Mouse (Mus musculus): ENCODE results near the gene Gm572. TPM values are rescaled to one million over a fixed set of nuclear protein-coding genes. Genes with fewer than 3 reads are reported as not detected.

Gene Gm572
- total RNA-seq (2022) = not detected

- no peak for DNase-seq (ENCODE audit: low spot score in 2 of 2)
Observed at GRCm38 (mm10) chr4:148643291-148644156, at the start of gene Gm572. Gene Gm572 (plus strand): TSS chr4:148643317.

GRCm38 (mm10) chr4:148593996-148594395 is 49.1 kb upstream of the Gm572 start:
- no peak for DNase-seq (ENCODE audit: low spot score in 2 of 2)

GRCm38 (mm10) chr4:148595916-148596315 is 47.2 kb upstream of the Gm572 start:
- DNase-seq (ENCODE audit: low spot score in 2 of 2) = no peak

GRCm38 (mm10) chr4:148596731-148597130 is 46.4 kb upstream of the Gm572 start:
- no peak for DNase-seq (ENCODE audit: low spot score in 2 of 2)

GRCm38 (mm10) chr4:148598826-148599225 is 44.3 kb upstream of the Gm572 start:
- no peak for DNase-seq (ENCODE audit: low spot score in 2 of 2)

GRCm38 (mm10) chr4:148600316-148600715 is 42.8 kb upstream of the Gm572 start:
- no peak for DNase-seq (ENCODE audit: low spot score in 2 of 2)

DNA sequence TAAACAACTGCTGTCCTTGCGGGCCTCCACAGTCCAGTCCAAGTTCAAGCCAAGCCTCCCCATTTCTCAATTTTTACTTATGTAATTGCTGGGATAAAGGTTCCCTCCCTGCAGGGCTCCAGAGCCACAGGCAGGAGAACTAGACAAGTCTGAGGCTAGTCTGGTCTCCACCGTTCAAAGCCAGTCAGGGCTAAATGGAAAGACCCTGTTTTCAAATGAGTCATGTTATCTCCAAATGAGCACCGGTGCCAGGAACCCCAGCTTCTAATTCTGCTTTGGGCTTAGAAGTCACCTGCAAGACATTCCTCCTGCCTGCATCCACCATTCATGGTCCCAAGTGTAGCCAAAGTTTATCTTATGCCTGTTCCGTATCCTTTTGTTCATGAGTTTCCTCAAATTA is 41.2 kb upstream of the Gm572 start:
- no peak for DNase-seq (ENCODE audit: low spot score in 2 of 2)

DNA sequence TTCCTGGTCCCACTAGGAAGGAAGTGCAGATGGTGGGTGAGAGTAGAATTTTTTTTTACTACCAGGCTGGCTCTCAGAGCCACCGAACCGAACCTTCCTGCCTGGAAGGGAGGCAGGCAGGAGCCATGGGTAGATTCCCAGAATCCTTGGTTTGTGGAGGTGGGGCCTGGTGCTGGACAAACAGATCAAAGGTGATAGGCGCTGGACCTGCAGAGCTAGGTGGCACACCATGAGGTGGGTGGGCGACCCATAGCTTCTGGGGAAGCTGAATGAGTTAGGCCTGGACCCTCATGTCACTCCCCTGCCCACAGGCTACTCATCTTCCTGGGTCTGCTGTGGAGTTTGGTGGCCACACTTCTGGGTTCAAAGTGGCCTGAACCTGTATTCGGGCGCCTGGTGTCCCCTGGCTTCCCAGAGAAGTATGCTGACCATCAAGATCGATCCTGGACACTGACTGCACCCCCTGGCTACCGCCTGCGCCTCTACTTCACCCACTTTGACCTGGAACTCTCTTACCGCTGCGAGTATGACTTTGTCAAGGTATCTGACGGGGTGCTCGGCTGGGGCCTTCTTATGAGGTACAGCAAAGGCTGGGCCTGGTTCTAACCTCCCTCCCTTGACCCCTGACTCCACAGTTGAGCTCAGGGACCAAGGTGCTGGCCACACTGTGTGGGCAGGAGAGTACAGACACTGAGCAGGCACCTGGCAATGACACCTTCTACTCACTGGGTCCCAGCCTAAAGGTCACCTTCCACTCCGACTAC is 40.6 kb upstream of the Gm572 start, which contains the start of gene Masp2:
Gene Masp2 (plus strand): TSS at position 198 of the 764 bp plus-strand sequence.
- DNase-seq (ENCODE audit: low spot score in 2 of 2) = no peak

- no peak for DNase-seq (ENCODE audit: low spot score in 2 of 2)
Observed at GRCm38 (mm10) chr4:148603376-148604139, 39.6 kb upstream of the Gm572 start.

- DNase-seq (ENCODE audit: low spot score in 2 of 2) = peak; percentile 56 to 61
Observed at GRCm38 (mm10) chr4:148604141-148604540, 39.0 kb upstream of the Gm572 start.

GRCm38 (mm10) chr4:148604541-148605165 is 38.5 kb upstream of the Gm572 start:
- peak in 1 of 2 experiments; percentile 63 for DNase-seq (ENCODE audit: low spot score in 2 of 2)

- peak in 1 of 2 experiments; percentile 70 for DNase-seq (ENCODE audit: low spot score in 2 of 2)
Observed at GRCm38 (mm10) chr4:148607758-148608157, 35.4 kb upstream of the Gm572 start.

GRCm38 (mm10) chr4:148609805-148610204 is 33.3 kb upstream of the Gm572 start:
- no peak for DNase-seq (ENCODE audit: low spot score in 2 of 2)

DNA sequence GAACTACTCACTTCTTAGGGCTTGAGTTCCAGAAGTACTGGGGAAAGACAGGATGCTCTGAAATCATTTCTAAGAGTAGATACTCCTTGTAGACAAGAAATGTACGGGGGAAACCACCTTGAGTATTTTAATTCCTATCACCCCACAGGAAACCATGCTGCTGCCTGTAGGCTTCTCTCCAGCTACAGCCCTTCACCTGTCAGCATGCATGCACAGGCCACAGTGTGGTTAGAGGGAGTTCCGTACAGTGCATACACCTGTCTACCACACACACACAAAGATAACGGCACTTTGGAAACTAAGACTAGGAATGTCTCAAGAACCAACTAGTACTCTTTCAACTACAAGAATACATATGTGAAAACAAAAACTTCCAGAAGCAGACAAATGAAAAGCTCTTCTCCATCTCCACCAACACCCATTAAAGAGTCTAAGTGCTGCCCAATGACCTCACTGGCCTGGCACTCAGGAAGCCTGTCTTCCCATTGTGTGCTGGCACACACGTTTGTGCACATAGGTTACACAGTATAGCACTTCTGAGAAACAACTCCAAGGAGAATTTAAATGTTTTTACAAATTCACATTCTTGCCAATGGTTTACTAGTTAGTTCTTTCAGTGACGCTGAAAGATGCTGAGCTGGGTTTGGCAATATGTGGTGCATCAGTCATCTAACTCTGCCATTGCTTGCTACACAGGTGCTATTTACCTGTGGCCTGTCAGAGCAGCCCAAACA is 32.3 kb upstream of the Gm572 start:
- no peak for DNase-seq (ENCODE audit: low spot score in 2 of 2)

DNA sequence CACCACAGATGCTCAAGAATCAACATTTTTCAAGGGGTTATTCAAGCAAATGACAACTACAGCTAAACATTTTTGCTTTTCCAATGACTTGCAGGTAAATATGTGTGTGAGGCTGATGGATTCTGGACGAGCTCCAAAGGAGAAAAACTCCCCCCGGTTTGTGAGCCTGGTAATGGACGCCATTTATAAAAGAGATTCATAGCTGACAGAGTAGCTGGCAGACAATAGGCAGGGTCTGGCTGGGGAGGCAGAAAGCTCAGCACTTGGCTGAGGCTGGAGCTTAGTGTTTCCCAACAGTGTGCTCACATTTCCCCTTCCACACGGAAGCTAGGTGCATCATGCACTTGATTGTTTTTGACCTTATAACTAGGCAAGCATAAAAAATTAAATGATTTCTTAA is 30.6 kb upstream of the Gm572 start:
- no peak for DNase-seq (ENCODE audit: low spot score in 2 of 2)

- DNase-seq (ENCODE audit: low spot score in 2 of 2) = no peak
Observed at GRCm38 (mm10) chr4:148613738-148614137, 29.4 kb upstream of the Gm572 start.

- no peak for DNase-seq (ENCODE audit: low spot score in 2 of 2)
Observed at GRCm38 (mm10) chr4:148619805-148620204, 23.3 kb upstream of the Gm572 start.

GRCm38 (mm10) chr4:148620718-148621117 is 22.4 kb upstream of the Gm572 start:
- no peak for DNase-seq (ENCODE audit: low spot score in 2 of 2)

GRCm38 (mm10) chr4:148622485-148622884 is 20.6 kb upstream of the Gm572 start:
- no peak for DNase-seq (ENCODE audit: low spot score in 2 of 2)

GRCm38 (mm10) chr4:148623609-148624008 is 19.5 kb upstream of the Gm572 start:
- no peak for DNase-seq (ENCODE audit: low spot score in 2 of 2)

Measured in layer of hippocampus, adult 8-10 months (tissue).